Mouse (Mus musculus) heart, adult 9 months (tissue): Measurements from ENCODE around the gene Rap1gap2.

Experiments
- DNase-seq, 2 experiments: peaks; one replicate each; pipeline ENCODE4 v3.0.0; 2022; ENCODE audit warnings: low spot score in 2 of 2

Rap1gap2 gene

DNA sequence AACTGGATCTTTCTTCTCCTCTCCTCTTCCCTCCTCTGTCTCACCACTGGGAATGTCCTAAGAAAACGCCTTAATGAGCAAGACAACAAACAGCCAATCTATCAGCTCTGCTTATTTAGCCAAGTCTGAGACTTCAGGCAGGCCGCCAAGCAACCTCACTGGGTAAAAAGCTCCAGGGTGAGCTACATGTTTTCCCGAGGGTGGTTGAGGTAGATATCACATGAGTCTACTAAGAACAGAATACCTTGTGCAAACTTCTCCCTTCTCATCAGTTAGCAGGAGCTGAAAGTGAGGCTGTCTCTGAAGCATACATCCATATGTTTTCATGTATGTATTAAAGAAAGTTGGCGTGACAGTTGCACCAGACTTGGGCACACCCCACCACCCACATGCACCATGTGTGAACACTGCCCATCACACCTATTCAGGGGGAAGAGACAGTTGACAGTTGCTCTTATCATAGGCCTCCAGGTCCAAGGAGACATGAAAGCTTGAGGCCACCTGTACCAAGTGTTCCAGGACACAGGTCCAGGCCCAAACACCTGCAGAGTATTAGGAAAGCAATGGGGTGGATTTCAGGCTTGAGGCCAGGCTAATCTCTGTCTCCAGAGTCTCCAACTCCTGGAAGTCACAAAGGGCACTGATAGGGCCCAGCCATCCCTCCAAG lies 35.8 kb downstream of the Rap1gap2 start:
- no peak for DNase-seq

DNA sequence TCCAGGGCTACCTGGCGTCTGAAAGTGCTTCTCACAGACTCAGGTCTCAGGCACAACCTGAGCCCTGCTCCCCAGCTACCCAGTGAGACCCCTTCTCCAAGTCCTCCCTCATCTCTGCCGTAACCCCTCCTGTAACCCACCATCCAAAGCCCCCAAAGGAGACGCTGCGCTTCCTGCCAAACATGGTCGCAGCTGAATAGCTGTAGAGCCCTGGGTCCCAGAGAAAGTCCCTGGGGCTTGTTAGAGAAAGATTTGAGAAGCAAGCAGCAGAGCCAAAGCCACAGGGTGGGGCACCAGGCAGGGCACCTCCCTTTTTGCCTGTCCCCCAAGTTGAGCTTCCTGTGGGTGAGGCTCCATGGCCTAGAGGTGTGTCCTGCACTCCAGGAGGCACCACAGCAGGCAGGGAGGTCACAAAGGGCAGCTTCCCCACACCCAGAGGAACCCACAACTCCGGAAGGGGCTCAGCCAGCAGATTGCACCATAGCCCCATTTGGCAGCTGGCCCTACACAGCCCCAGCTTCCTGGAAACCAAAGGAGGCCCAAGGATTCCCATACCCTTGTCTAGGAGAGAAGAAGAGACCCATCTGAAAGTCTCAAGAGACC lies 38.2 kb downstream of the Rap1gap2 start:
- DNase-seq = peak; percentile 39 to 62

DNA sequence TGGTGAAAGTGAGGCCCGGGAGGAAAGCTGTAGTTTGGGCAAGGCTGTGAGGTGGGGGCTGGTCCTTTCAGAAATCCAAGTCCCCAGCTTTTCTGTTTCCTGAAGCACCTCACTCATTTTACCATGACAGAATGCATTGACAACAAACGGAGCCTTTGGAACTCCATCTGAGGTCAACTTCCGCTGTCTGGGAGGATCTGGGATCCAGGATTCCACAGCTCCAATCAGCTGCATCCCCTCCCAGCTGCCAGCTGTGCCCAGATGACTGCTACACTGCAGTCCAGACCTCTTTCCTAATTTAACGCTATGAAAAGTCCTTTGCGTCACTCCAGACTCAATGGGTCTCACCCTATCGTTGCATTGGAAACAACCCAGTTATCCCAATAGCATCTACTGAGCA lies 41.0 kb downstream of the Rap1gap2 start:
- no peak for DNase-seq

DNA sequence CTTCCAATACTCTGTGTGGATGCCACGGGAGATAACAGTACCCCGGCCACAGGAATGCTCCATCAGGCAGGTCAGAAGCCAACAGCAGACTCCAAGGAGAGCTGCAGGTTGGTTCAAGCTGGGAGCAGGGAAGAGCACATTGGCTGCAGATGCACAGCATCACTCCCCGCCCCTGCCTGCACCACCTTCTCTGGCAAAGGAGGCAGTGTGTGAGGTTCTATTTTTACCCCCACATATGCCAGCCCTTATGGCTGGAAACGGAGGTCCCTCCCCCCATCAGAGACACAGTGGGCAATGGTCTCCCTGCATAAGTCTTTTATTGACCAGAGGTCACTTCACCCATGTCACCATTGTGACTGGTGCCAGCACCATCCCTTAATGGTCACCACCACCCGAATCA lies 42.3 kb downstream of the Rap1gap2 start:
- DNase-seq = no peak

DNA sequence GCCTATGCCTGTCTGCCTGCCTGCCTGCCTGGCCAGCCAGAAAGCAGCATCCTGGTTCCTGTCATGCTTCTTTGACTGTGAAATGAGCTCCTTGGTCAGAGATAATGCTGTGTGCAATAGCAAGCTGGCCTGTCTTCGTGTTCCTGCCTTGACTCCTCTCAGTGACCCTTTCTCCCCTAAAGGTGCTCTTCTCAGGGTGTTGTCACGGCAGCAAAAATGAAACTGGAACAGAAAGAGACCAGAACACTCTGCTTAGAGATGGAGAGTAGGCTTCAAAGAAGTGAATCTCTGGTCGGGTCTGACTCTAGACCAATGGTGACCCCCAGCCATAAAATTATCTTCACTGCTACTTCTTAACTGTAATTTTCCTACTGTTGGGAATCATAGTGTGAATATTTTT lies 42.7 kb downstream of the Rap1gap2 start:
- DNase-seq = no peak

DNA sequence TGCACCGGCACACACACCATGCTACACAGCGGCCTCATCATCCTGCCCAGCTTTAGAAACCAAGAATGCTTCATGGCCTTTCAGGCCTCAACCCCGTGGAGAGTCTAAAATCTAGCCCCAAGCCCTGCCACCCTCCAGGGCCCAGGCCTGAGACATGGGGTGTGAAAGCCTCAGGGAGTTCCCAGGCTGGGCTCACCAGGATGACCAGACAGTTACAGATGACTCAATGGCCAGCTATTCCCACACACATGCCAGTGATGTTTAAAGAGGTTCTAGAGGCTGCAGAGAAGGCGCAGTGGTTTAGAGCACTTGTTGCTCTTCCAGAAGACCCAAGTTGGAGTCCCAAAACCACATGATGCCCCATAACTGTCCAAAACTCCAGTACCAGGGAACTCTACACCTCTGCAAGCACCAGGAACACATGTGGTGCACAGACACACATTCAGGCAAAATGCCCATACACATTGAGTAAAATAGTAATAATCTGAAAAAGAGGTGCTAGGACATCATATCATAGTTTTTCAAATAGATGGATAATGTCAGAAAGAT lies 44.3 kb downstream of the Rap1gap2 start:
- no peak for DNase-seq

DNA sequence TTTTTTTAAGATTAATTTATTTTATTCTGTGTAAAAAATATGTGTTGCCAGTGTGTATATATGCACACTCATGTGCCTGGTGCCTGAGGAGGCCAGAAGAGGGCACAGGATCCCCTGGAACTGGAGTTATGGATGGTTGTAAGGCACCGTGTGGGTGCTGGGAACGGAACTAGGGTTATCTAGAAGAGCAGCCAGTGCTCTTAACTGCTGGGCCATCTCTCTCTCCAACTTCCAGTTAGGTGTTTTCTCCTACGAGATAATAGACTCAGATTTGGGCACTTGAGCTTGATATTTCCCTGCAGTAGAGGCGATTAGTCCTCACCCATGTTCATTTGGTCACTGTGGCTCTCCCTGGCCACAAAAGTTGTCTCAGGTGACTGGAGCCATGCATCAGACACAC lies 49.3 kb downstream of the Rap1gap2 start:
- DNase-seq = no peak

DNA sequence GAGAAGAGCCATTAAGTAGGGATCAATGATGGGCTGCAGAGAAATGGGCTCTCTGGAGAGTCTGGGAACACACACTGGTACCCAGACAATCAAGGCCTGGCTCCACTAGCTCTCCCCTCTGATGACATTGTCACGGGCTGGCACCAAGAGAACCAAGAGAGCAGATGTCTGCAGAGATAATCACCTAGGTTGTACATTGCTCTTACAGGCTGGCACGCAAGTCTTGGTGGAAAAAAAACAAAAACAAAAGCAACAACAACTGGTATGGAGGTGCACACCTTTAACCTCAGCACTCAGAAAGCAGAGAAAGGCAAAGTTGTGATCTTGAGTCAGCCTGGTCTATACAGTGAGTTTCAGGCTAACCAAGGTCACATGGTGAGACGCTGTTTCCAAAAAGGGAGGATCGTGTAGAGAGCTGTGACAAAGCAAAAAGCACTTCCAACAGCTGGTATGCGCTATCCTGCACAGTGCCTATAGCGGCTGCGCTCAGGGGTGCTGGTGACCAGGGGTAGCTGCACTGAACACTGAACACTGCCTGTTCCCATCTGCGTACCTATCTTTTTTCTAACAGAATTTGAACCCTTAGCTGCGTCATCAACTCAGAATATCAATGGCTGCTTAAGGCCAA lies 50.0 kb downstream of the Rap1gap2 start:
- DNase-seq = no peak

DNA sequence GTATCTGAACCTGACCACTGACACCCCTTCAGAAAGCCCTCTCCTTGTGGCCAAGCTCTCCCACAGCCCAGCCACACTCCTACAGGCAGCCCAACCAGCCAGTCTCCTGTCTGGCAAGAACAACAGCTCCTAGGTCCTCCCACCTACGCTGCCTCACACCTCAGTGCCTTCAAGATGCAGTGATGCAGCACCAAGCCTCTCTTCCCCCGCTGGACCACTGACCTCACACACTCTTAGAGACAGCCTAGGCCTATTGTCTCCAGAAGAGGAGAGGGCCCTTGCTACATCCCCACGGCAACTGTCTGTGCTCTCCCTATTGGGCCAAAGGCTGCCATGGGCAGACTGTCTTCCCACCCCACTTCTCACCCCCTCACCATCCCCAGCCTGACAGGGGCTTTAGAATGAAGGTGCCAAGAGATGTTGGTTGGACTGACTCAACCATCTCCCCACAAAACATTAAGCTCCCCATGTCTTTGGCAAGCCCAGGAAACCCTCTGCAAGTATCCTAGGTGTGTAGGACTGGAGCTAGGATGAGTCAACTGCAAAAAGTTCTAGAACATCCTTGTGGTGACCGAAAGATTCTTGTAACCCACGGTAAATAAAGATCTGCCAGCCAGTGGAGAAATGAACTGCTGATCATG lies 50.8 kb downstream of the Rap1gap2 start:
- no peak for DNase-seq

DNA sequence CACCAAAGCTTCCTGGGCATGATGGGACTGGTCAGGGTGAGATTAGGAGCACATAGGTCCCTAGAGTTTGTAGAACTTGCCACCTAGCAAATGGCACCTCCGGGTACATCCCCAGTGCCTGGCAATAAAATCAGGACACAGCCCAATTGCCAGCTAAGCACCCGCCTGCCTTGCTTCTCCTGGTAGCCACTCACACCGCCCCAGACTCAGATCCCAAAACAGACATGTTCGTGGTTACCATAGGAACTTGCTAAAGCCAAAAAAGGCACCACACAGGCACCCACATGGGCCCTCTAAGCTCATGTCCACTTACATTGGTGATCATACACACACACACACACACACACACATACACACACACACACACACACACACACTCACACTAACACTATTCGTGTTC lies 51.8 kb downstream of the Rap1gap2 start:
- DNase-seq = no peak

DNA sequence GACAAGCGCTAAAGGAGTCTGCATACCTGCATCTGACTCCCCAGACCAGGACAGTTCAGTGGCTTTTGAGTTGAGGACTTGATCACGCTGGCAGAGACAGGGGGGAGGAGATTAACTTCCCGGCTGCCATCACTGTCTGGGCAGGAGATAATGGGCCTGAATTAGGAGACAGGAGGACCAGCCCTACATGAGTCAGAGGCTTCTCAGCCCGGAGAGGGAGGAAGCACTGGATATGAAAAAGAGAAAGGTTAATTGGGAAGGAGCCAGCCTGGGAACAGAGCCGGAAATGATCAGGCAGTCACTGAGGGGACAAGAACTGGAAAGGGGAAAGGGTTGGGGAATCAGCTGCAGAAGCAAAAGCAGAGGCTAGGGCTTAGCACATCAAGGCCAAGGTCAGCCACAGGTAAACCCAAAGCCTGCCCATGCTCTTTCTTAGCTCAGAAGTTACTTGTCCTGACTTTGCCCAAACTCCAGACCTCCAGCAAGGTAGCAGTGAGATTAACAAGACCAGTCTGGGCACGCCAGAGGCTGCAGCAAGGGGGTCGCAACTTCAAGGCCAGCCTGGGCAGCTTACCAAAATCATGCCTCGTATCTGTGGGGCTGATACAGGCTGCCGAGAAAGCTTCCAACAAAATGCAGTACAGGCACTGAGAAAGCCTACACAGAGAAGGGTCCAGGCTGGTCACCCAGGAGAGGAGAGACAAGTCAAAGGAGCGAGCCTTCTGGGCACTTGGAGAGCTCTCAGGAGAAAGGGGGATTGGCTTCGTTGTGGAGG lies 53.1 kb downstream of the Rap1gap2 start:
- DNase-seq = no peak

DNA sequence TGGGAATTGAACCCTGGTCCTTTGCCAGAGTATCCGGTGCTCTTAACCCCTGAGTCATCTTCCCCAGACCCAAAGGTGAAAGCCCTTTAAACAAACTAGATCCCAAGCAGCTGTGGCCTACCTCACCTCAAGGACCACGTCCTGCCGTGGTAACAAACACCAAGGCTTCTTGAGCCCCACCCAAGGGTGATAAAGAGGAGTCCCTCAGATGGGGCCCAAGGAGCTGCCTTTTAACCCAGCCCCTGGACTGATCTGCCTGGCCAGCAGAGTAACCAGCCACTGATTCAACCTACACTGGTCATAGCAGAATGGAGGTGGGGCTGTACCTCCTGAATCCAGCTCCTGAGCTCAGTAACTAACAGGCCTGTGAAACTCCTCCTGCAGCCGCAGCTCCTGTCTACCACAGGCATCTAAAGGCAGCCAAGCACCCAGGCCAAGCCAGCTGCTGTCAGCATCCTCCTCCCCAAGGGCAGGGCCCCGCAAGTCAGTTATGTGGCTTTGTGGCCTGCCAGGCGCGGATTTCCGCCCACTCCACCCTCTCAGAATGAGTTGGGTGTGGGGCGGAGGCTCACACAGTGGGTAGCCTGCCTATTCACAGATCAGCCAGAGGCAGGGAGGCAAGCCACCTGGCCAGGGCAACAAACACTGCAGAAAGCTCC lies 54.9 kb downstream of the Rap1gap2 start:
- peak; percentile 31 to 43 for DNase-seq

DNA sequence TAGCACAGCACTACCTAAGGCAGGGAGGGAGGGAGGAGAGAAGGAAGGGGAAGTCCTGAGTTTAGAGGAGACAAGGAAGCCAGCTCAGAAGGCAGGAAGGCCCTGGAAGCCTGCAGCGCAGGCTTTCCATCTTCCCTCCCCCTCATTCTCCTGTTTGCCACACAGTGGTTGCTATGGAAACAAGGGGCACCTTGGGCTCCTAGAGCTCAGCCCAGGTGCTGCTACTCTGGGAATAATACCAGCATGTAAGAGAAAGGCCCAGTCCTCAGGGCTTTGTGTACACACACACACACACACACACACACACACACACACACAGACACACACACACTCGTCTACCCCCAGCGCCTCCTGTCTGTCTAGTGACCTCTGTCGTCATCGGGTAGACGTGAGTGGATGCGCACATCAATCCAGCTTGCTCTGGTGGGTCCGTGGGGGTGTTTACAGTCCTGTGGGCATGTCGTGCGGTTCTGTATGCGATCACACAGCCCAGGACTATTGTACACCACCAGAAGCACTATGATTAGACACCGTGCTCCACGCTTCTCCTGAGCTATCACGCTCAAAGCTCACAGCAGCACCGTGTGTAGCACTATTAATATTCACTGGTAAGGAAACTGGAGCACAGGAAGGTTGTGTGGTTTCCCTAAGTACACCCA lies 55.9 kb downstream of the Rap1gap2 start:
- no peak for DNase-seq

DNA sequence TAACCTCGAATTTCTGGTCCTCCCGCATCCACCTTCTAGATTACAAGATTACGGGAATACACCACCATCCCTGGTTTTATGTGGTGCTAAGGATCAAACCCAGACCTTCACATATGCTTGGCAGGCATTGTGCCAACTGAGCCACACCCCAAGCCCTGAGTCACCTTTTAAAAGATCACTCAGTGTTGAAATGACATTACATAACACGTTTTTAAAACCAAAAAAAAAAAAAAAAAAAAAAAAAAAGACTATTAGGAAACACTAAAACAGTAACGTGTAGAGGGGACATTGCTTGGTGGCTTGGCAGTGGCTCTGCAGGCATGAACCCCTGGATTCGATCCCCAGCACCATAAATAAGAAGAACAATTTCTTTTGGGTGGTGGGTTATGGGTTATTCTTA lies 59.1 kb downstream of the Rap1gap2 start:
- no peak for DNase-seq

DNA sequence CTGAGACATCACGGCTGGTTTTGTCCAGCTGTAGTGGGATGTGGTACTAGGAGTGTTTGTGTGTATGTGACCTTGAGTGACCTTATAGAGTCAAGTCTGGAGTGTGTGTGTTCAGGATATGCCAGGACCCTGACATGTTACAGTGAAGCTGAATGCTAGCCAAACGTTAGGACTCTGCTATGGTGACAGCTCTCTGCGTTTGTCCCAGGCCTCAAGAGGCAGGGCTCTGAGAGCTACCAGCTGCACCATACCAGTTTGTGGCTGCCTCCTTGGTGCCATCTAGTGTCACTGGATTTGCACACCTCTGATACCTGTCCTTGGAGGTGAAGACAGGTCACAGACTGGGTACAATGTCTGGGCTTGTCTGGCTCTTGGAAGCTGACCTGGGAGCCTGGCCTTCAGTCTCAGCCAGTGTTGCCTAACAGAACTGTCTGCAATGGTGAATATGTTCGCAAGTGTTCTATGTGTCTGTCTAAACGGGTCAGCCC lies 60.1 kb downstream of the Rap1gap2 start:
- DNase-seq = no peak

DNA sequence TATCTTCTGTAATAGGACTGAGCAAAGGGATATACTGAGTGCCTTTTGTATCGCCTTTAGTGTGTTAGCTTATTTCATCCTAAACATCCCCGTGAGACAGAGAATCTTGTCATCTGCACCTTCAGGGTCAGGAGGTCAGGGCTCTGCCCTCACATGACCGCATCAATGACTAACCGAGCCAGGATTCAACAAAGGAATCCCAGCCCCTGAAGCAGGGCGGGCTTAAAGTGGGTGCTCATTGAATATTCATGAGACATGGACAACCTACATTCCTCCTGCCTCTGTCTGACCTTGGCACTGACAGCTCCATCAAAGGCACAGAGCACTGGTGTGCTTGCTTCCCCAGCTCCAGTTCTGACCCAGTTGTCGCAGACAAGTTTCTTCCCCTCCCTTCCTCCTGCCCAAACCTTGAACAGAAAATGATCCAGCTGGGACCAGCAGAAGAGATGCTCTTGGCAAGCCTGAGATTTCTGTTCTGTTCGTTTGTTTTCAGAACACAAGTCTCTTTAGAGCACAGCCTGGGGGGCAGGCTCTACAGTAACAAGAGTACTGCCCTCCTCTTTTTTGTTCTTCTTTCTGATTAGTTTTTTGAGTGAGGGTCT lies 61.8 kb downstream of the Rap1gap2 start:
- no peak for DNase-seq

DNA sequence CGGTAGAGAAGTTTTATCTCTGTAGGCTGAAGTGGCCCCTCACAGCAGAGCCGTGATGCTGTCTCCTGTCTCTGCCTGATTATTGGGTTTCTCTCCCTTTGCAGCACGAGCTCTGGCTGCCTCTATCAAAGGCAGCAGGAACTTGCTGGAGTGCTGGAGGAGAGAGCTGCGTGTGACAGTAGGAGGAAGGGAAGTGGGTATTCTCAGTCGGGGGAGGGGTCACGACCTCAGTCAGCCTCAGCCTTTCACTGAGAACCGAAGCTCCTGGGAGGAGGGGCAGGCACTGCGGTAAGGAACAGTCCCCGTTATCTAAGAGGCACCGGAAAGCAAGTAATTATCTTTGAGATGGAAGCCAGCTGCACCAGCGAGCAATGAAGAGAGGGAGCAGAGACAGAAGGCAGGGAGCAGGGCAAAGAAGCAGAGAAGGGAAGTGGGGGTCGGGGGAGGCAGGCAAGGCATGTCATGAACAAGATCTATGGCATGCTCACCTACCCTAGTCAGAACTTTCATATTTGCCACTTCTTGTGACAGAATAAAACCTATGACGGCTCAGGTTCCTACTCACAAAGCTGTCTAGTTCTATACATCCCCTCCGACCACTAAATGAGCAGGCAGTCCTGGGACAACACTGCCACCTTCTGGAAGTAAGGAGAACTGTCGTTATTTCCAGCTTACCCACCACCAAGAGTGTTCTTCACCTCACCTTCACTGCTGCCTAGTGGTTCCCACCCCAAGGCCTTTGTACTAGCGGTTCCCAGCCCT lies 63.6 kb downstream of the Rap1gap2 start:
- no peak for DNase-seq

DNA sequence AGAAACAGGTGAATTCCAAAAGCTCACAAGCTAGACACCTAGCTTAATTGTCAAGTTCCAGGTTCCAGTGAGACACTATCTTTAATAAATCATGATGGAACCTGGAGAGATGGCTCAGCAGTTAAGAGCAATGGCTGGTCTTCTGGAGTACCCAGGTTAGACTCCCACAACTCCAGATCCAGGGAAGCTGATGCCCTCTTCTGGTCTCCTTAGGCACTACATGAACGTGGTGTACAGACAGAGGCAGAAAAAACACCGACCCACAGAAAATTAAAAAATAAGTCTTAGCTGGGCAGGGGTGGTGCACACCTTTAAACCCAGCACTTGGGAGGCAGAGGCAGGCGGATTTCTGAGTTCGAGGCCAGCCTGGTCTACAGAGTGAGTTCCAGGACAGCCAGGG lies 64.5 kb downstream of the Rap1gap2 start:
- peak in 1 of 2 experiments; percentile 54 for DNase-seq

DNA sequence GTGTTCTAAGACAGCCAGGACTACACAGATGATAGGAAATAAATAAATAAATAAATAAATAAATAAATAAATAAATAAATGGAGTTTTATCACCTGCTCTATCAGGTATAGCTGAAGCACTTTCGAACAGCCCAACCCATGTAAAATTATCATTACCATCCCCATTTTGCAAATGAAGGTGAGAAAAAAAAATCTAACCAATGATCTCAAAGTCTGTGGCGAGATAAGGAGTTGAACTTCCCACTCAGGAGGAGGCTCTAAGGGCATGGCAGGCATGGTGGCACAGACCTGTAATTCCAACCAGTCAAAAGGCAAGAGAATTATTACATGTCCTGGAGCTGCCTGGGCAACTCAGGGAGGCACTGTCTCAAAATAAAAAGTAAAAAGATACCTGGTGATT lies 65.2 kb downstream of the Rap1gap2 start:
- DNase-seq = no peak
